Mouse (Mus musculus) kidney, embryonic 14.5 days (tissue): ENCODE data around the gene Tmem88b. TPM values are rescaled to one million over a fixed set of nuclear protein-coding genes. Genes with fewer than 3 reads are reported as not detected.

Experiments used
- ATAC-seq: fragments of 200-750 bp; cut with Nextera tagmentation; 2 replicates; pipeline ENCODE4 v1.8.0; 2017; ENCODE audit warnings: moderate number of reproducible peaks, mild to moderate bottlenecking, moderate TSS enrichment, moderate library complexity; ENCODE audit not compliant: low FRiP score, low TSS enrichment
- H3K27ac ChIP-seq: fragments of 300-500 bp; sonication (generic); 2 replicates; pipeline ENCODE4 v1.5.1; 2014; ENCODE audit warnings: low read depth, mild to moderate bottlenecking, low read length, moderate library complexity, mixed read lengths
- H3K27me3 ChIP-seq: fragments of 300-500 bp; sonication (generic); 2 replicates; pipeline ENCODE4 v1.6.1; 2014; ENCODE audit warnings: mild to moderate bottlenecking, low read length; ENCODE audit not compliant: control insufficient read depth, insufficient read depth
- H3K36me3 ChIP-seq: fragments of 300-500 bp; sonication (generic); 2 replicates; pipeline ENCODE4 v1.6.1; 2014; ENCODE audit warnings: low read length, mixed read lengths; ENCODE audit not compliant: control insufficient read depth, insufficient read depth
- H3K4me1 ChIP-seq: fragments of 300-500 bp; sonication (generic); 2 replicates; pipeline ENCODE4 v1.6.1; 2014; ENCODE audit warnings: low read length, mixed read lengths; ENCODE audit not compliant: control insufficient read depth, insufficient read depth
- H3K4me2 ChIP-seq: fragments of 300-500 bp; sonication (generic); replicated peaks from 2 replicates; pipeline ENCODE4 v1.6.1; 2014; ENCODE audit warnings: low read depth, mild to moderate bottlenecking, low read length
- H3K4me3 ChIP-seq: fragments of 300-500 bp; sonication (generic); 2 replicates; pipeline ENCODE4 v1.5.1; 2014; ENCODE audit warnings: mild to moderate bottlenecking, low read length
- H3K9ac ChIP-seq: fragments of 300-500 bp; sonication (generic); 2 replicates; pipeline ENCODE4 v1.6.1; 2014; ENCODE audit warnings: low read depth, mild to moderate bottlenecking, low read length, moderate library complexity
- H3K9me3 ChIP-seq: fragments of 300-500 bp; sonication (generic); 2 replicates; pipeline ENCODE4 v1.6.1; 2016; ENCODE audit warnings: low read length; ENCODE audit not compliant: control insufficient read depth
- WGBS: fragments of 180-500 bp; shearing (Covaris S2); extraction: QIAGEN DNeasy Blood & Tissue Kit; methylation state at CpG from one replicate; pipeline ENCODE4 v1.1.7; 2014; 5-methylcytosine and 5-hydroxymethylcytosine counted together
- polyA plus RNA-seq: library from polyadenylated mRNA; unstranded; fragments of >200 nt; fragmentation: Nextera tagmentation; extraction: Ambion mirVana; gene quantifications from 2 replicates; pipeline ENCODE4 v1.2.1, GENCODE M21; 2014

The Tmem88b gene
- polyA plus RNA-seq, 1 experiment from 2014 or later, result 0.32 TPM

- Histone ChIP-seq H3K9ac (peak within 1 kb of the TSS; percentile 76), H3K9me3 (no peaks in the 10 kb centered on the region), H3K4me1 (peaks cover 8% of the 10 kb centered on the region), H3K36me3 (peaks cover 14% of the 10 kb centered on the region), H3K4me3 (peak within 1 kb of the TSS; percentile 91), H3K4me2 (peak within 1 kb of the TSS; percentile 95), H3K27ac (peak within 1 kb of the TSS; percentile 27; the same call in 1 of the 2 replicates), H3K27me3 (no peaks in the 10 kb centered on the region)
- ATAC-seq, result peak; percentile 98
- WGBS, result under 1% methylated on average over 68 of the region's 68 CpGs
Measured at GRCm38 (mm10) chr4:155760613-155761355, 24.9 kb downstream of the Tmem88b start, which contains the start of gene Atad3a. Gene Atad3a, minus strand, starts transcription at chr4:155761093.

GRCm38 (mm10) chr4:155759862-155760612, 25.6 kb downstream of the Tmem88b start:
- Histone ChIP-seq H3K27me3 (no peaks in the 10 kb centered on the region), H3K9me3 (no peaks in the 10 kb centered on the region), H3K4me2 (peak overlapping the region; percentile 95), H3K36me3 (peaks cover 22% of the 10 kb centered on the region), H3K4me1 (peaks cover 8% of the 10 kb centered on the region), H3K4me3 (peak overlapping the region; percentile 91), H3K9ac (peak overlapping the region; percentile 76), H3K27ac (no peak overlapping the region)
- peak; percentile 20; the same call in 1 of the 2 replicates for ATAC-seq
- 3% methylated on average over 10 of the region's 10 CpGs for WGBS

- Histone ChIP-seq H3K4me3 (no peak overlapping the region), H3K4me2 (no peak overlapping the region), H3K36me3 (peaks cover 48% of the 10 kb centered on the region), H3K9me3 (no peaks in the 10 kb centered on the region), H3K27ac (no peak overlapping the region), H3K27me3 (no peaks in the 10 kb centered on the region), H3K9ac (no peak overlapping the region), H3K4me1 (peaks cover 8% of the 10 kb centered on the region)
- WGBS, result 96% methylated on average over 12 of the region's 12 CpGs
- no peak for ATAC-seq
Measured at GRCm38 (mm10) chr4:155757011-155757410, 28.7 kb downstream of the Tmem88b start.

- Histone ChIP-seq H3K36me3 (peaks cover 99% of the 10 kb centered on the region), H3K9me3 (no peaks in the 10 kb centered on the region), H3K4me3 (no peak overlapping the region), H3K4me2 (no peak overlapping the region), H3K4me1 (no peaks in the 10 kb centered on the region), H3K27ac (no peak overlapping the region), H3K9ac (no peak overlapping the region), H3K27me3 (no peaks in the 10 kb centered on the region)
- ATAC-seq, result no peak
- 90% methylated on average over 17 of the region's 17 CpGs for WGBS
Measured at GRCm38 (mm10) chr4:155746575-155747490, 38.8 kb downstream of the Tmem88b start.

- H3K4me3 ChIP-seq, result no peak overlapping the region
- no peak overlapping the region for H3K4me2 ChIP-seq
- H3K4me1 ChIP-seq, result no peaks in the 10 kb centered on the region
- WGBS, result 92% methylated on average over 8 of the region's 8 CpGs
- H3K9me3 ChIP-seq, result no peaks in the 10 kb centered on the region
- H3K9ac ChIP-seq, result no peak overlapping the region
- H3K36me3 ChIP-seq, result peaks cover 99% of the 10 kb centered on the region
- ATAC-seq, result no peak
- no peaks in the 10 kb centered on the region for H3K27me3 ChIP-seq
- no peak overlapping the region for H3K27ac ChIP-seq
Measured at GRCm38 (mm10) chr4:155746036-155746548, 39.6 kb downstream of the Tmem88b start.

GRCm38 (mm10) chr4:155745136-155745535, 40.5 kb downstream of the Tmem88b start:
- no peak overlapping the region for H3K27ac ChIP-seq
- no peaks in the 10 kb centered on the region for H3K9me3 ChIP-seq
- H3K4me3 ChIP-seq, result no peak overlapping the region
- no peak for ATAC-seq
- peaks cover 99% of the 10 kb centered on the region for H3K36me3 ChIP-seq
- H3K4me2 ChIP-seq, result no peak overlapping the region
- H3K4me1 ChIP-seq, result no peaks in the 10 kb centered on the region
- H3K27me3 ChIP-seq, result no peaks in the 10 kb centered on the region
- 92% methylated on average over 5 of the region's 5 CpGs for WGBS
- H3K9ac ChIP-seq, result no peak overlapping the region

- ATAC-seq, result no peak
- H3K4me1 ChIP-seq, result no peaks in the 10 kb centered on the region
- peaks cover 99% of the 10 kb centered on the region for H3K36me3 ChIP-seq
- no peaks in the 10 kb centered on the region for H3K9me3 ChIP-seq
- no peaks in the 10 kb centered on the region for H3K27me3 ChIP-seq
- WGBS, result 89% methylated on average over 8 of the region's 8 CpGs
- H3K27ac ChIP-seq, result no peak overlapping the region
- H3K4me3 ChIP-seq, result no peak overlapping the region
- H3K9ac ChIP-seq, result no peak overlapping the region
- H3K4me2 ChIP-seq, result no peak overlapping the region
Measured at GRCm38 (mm10) chr4:155744474-155744873, 41.2 kb downstream of the Tmem88b start.

- Histone ChIP-seq H3K4me2 (no peak overlapping the region), H3K9ac (no peak overlapping the region), H3K27ac (no peak overlapping the region), H3K4me1 (no peaks in the 10 kb centered on the region), H3K27me3 (no peaks in the 10 kb centered on the region), H3K36me3 (peaks cover 84% of the 10 kb centered on the region), H3K4me3 (no peak overlapping the region), H3K9me3 (no peaks in the 10 kb centered on the region)
- 96% methylated on average over 5 of the region's 5 CpGs for WGBS
- ATAC-seq, result no peak
Measured at GRCm38 (mm10) chr4:155742684-155743083, 43.0 kb downstream of the Tmem88b start.
